Mouse (Mus musculus) hindbrain, embryonic 16.5 days (tissue): Measurements from ENCODE around the gene Tcte1. TPM values are rescaled to one million over a fixed set of nuclear protein-coding genes. Genes with fewer than 3 reads are reported as not detected.

Source experiments
- ATAC-seq: fragments of 200-750 bp; cut with Nextera tagmentation; 2 replicates; pipeline ENCODE4 v1.8.0; 2017; ENCODE audit warnings: moderate TSS enrichment, moderate library complexity
- H3K27ac ChIP-seq: fragments of 300-500 bp; sonication (generic); 2 replicates; pipeline ENCODE4 v1.5.1; 2014; ENCODE audit warnings: low read depth, mild to moderate bottlenecking, control low read depth, low read length, moderate library complexity
- H3K27me3 ChIP-seq: fragments of 300-500 bp; sonication (generic); replicated peaks from 2 replicates; pipeline ENCODE4 v1.6.1; 2014; ENCODE audit warnings: low read length; ENCODE audit not compliant: control insufficient read depth, insufficient read depth
- H3K36me3 ChIP-seq: fragments of 300-500 bp; sonication (generic); 2 replicates; pipeline ENCODE4 v1.6.1; 2014; ENCODE audit warnings: mild to moderate bottlenecking, low read length, moderate library complexity, mixed read lengths; ENCODE audit not compliant: control insufficient read depth, insufficient read depth
- H3K4me1 ChIP-seq: fragments of 300-500 bp; sonication (generic); 2 replicates; pipeline ENCODE4 v1.6.1; 2014; ENCODE audit warnings: low read depth, low read length; ENCODE audit not compliant: control insufficient read depth, insufficient read depth
- H3K4me2 ChIP-seq: fragments of 300-500 bp; sonication (generic); 2 replicates; pipeline ENCODE4 v1.6.1; 2014; ENCODE audit warnings: mild to moderate bottlenecking, low read length, control low read depth, moderate library complexity
- H3K4me3 ChIP-seq: fragments of 300-500 bp; sonication (generic); 2 replicates; pipeline ENCODE4 v1.5.1; 2014; ENCODE audit warnings: mild to moderate bottlenecking, low read length, control low read depth, moderate library complexity
- H3K9ac ChIP-seq: fragments of 300-500 bp; sonication (generic); 2 replicates; pipeline ENCODE4 v1.6.1; 2014; ENCODE audit warnings: low read depth, mild to moderate bottlenecking, control low read depth, low read length, moderate library complexity
- H3K9me3 ChIP-seq: fragments of 300-500 bp; sonication (generic); 2 replicates; pipeline ENCODE4 v1.6.1; 2014; ENCODE audit warnings: mild to moderate bottlenecking, low read length, moderate library complexity; ENCODE audit not compliant: control insufficient read depth
- WGBS: fragments of 180-500 bp; shearing (Covaris S2); extraction: QIAGEN DNeasy Blood & Tissue Kit; methylation state at CpG from one replicate; pipeline ENCODE4 v1.1.7; 2014; 5-methylcytosine and 5-hydroxymethylcytosine counted together
- polyA plus RNA-seq: library from polyadenylated mRNA; unstranded; fragments of >200 nt; fragmentation: Nextera tagmentation; extraction: Ambion mirVana; gene quantifications from 2 replicates; pipeline ENCODE4 v1.2.1, GENCODE M21; 2015

Tcte1 gene
- polyA plus RNA-seq, 1 experiment from 2014 or later, result 6.3 TPM

DNA sequence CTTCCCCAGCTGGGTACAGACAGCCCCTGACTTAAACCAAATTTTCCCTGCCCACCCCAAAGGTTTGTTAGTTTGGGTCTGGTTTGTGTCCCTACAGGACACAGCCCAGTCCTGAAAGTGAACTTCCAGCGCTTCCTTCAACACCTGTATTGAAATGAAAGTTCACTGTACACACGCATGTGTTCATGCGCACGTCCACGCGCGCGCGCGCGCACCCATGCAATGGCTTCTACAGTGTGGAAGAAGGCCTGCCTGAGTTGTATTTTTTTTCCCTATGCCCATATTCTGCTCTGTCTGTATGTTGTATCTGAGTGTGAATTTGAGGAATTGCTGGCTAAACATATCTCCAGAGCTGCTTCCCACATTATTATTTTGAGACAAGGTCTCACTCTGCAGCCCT lies 41.9 kb downstream of the Tcte1 start:
- Histone ChIP-seq H3K27ac (no peak overlapping the region), H3K4me1 (peaks cover 10% of the 10 kb centered on the region), H3K9me3 (no peaks in the 10 kb centered on the region), H3K4me3 (peak overlapping the region; percentile 66), H3K36me3 (peaks cover 34% of the 10 kb centered on the region), H3K9ac (peak overlapping the region; percentile 75), H3K27me3 (no peaks in the 10 kb centered on the region), H3K4me2 (peak overlapping the region; percentile 84)
- 93% methylated on average over 11 of the region's 11 CpGs for WGBS
- no peak for ATAC-seq

DNA sequence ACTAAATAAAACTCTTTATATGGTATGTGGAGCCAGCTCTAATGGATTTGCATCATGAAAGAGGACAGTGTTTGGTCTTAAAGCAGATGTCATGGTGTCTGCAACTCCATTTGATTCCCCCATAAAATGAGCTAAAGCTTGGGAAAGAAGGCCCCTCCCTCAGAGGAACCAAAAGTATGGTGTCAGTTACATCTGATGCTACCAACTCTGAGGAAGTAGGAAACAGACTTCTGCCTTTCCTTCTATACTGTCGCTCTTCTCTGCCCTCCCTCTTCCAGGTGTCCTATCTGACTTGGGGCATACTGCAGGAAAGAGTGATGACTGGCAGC lies 42.8 kb downstream of the Tcte1 start:
- H3K27ac ChIP-seq, result no peak overlapping the region
- no peaks in the 10 kb centered on the region for H3K9me3 ChIP-seq
- no peak overlapping the region for H3K4me3 ChIP-seq
- H3K9ac ChIP-seq, result no peak overlapping the region
- no peak overlapping the region for H3K4me2 ChIP-seq
- ATAC-seq, result no peak
- H3K4me1 ChIP-seq, result peaks cover 11% of the 10 kb centered on the region
- peaks cover 40% of the 10 kb centered on the region for H3K36me3 ChIP-seq
- WGBS, result 88% methylated on average over 1 of the region's 1 CpGs
- no peaks in the 10 kb centered on the region for H3K27me3 ChIP-seq

DNA sequence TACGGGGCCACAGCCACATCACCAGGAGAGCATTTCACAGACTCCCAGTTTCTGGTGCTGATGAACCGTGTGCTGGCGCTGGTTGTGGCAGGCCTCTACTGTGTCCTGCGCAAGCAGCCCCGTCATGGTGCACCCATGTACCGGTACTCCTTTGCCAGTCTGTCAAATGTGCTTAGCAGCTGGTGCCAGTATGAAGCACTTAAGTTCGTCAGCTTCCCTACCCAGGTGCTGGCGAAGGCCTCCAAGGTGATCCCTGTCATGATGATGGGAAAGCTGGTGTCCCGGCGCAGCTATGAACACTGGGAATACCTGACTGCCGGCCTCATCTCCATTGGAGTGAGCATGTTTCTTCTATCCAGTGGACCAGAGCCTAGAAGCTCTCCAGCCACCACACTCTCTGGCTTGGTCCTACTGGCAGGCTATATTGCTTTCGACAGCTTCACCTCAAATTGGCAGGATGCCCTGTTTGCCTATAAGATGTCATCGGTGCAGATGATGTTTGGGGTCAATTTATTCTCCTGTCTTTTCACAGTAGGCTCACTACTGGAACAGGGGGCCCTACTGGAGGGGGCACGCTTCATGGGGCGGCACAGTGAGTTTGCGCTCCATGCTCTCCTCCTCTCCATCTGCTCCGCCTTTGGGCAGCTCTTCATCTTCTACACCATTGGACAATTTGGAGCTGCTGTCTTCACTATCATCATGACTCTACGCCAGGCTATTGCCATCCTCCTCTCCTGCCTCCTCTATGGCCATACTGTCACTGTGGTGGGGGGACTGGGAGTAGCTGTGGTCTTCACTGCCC lies 43.3 kb downstream of the Tcte1 start:
- H3K9ac ChIP-seq, result no peak overlapping the region
- 0 out of 2 replicates have a peak, but pooled peaks have one; percentile 1 for ATAC-seq
- no peak overlapping the region for H3K4me2 ChIP-seq
- H3K4me3 ChIP-seq, result no peak overlapping the region
- H3K27ac ChIP-seq, result peak overlapping the region; percentile 16; the same call in 1 of the 2 replicates
- H3K4me1 ChIP-seq, result peaks cover 17% of the 10 kb centered on the region
- WGBS, result 59% methylated on average over 18 of the region's 18 CpGs
- no peaks in the 10 kb centered on the region for H3K9me3 ChIP-seq
- H3K36me3 ChIP-seq, result peaks cover 43% of the 10 kb centered on the region
- no peaks in the 10 kb centered on the region for H3K27me3 ChIP-seq

DNA sequence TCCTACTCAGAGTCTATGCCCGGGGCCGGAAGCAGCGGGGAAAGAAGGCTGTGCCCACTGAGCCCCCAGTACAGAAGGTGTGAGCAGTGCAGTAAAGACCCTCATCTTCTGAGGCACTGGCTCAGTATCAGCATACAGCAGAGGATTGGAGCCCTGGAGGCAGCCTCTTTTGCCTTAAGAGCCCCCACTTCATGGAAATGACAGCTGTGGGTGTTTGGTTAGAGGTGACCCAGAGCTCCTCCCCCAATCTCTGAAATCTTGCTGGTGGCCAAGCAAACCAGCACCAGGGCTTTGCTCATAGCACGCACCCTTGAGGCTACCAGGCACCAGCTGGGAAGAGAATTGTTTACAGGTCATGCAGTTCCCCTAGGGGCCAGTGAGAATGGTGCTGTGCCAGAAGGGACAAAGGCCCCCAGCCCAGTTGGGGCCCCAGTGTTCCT lies 43.9 kb downstream of the Tcte1 start:
- no peak overlapping the region for H3K9ac ChIP-seq
- ATAC-seq, result 0 out of 2 replicates have a peak, but pooled peaks have one; percentile 0
- 30% methylated on average over 4 of the region's 4 CpGs for WGBS

DNA sequence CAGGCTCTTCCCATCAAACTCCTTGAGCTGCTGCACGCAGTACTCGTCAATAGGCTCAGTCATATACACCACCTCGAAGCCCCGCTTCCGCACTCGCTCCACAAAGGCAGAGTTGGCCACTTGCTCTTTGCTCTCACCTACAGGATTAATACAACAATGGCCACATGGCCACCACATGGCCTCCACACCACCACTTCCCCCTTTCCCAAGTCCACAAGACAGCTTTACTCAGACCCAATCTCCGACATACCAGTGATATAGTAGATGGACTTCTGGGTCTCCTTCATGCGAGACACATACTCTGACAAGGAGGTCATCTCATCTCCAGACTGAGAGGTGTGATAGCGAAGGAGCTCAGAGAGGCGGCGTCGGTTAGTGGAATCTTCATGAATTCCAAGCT lies 45.8 kb downstream of the Tcte1 start:
- ATAC-seq, result no peak
- Histone ChIP-seq H3K4me3 (no peak overlapping the region), H3K9ac (no peak overlapping the region), H3K27me3 (no peaks in the 10 kb centered on the region), H3K9me3 (no peaks in the 10 kb centered on the region), H3K27ac (no peak overlapping the region), H3K4me2 (no peak overlapping the region), H3K4me1 (peaks cover 21% of the 10 kb centered on the region), H3K36me3 (peaks cover 43% of the 10 kb centered on the region)
- 89% methylated on average over 12 of the region's 12 CpGs for WGBS

More for the DNA sequence above, 43.9 kb downstream of the Tcte1 start:
- Histone ChIP-seq H3K4me1 (peaks cover 21% of the 10 kb centered on the region), H3K4me3 (no peak overlapping the region), H3K27ac (0 out of 2 replicates have a peak overlapping the region, but pooled peaks have one; percentile 16), H3K27me3 (no peaks in the 10 kb centered on the region), H3K9me3 (no peaks in the 10 kb centered on the region), H3K36me3 (peaks cover 43% of the 10 kb centered on the region), H3K4me2 (no peak overlapping the region)

DNA sequence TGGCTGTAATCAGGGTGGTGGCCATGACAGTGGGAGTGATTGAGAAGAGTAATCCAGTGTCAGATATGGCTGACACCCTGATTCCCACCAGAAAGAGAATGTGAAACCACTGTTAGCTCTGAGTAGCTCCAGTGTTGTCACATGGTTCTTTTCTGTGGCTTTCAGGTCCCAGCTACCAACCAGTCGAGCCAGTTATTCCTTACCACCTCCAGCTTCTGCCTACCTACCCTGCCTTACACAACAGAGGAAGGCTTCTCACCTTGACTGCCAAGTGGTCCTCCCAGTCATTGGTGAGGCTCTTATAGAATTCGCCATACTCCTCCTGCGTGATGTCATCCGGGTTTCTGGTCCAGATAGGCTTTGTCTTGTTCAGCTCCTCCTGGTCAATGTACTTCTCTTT lies 46.8 kb downstream of the Tcte1 start:
- Histone ChIP-seq H3K36me3 (peaks cover 43% of the 10 kb centered on the region), H3K4me1 (peaks cover 21% of the 10 kb centered on the region), H3K4me3 (no peak overlapping the region), H3K4me2 (no peak overlapping the region), H3K27me3 (no peaks in the 10 kb centered on the region), H3K9ac (no peak overlapping the region), H3K27ac (no peak overlapping the region), H3K9me3 (no peaks in the 10 kb centered on the region)
- no peak for ATAC-seq
- 93% methylated on average over 4 of the region's 4 CpGs for WGBS

DNA sequence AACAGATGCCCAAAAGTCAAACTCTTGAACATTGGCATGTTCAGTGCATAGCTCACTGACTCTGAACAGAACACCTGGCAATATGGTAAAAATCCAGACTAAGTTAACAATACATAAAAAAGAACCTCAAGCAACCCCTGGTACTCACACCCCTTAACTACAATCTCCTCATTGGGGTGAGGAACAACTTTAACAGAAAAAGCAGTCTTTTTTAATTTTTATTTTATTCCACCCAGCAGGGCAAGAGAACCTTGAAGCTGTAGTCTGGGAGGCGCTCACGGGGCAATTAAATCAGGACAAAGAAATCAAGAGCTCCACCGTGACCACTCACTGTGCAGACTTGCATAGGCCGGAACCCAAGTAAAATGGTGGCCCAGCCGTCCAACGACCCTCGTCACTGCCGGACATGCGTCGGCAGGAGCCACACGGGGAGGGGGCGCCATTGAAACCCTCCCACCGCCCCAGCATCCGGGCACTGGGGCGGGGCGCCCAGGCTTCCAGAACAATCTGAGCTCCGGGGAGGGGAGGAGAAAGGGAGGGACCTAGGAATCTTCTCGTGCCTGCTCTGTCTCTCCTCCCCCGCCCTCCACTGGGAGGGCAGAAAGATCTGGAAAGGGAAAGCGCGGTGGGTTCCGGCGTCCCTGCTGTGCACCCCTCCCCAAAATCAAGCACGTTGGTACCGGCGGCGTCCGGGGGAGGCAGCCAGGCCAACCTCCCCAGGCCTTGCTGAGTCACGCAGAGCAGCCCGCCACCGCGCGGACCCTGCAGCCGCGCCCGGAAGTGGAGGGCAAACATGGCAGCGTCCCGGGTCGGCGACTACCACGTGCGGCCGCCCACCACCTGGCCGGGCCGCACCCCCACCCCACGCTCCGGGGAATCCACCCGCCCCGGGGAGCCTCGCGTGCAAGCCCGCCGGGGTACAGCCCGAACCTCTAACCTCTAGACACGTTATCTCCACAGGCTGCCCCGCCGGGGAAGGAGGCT lies 49.2 kb downstream of the Tcte1 start:
- peak overlapping the region; percentile 98 for H3K27ac ChIP-seq
- peak; percentile 50 for ATAC-seq
- peaks cover 20% of the 10 kb centered on the region for H3K4me1 ChIP-seq
- H3K27me3 ChIP-seq, result no peaks in the 10 kb centered on the region
- peaks cover 32% of the 10 kb centered on the region for H3K36me3 ChIP-seq
- no peaks in the 10 kb centered on the region for H3K9me3 ChIP-seq
- H3K4me2 ChIP-seq, result peak overlapping the region; percentile 84
- peak overlapping the region; percentile 100 for H3K4me3 ChIP-seq
- under 1% methylated on average over 46 of the region's 57 CpGs for WGBS
- peak overlapping the region; percentile 99 for H3K9ac ChIP-seq

DNA sequence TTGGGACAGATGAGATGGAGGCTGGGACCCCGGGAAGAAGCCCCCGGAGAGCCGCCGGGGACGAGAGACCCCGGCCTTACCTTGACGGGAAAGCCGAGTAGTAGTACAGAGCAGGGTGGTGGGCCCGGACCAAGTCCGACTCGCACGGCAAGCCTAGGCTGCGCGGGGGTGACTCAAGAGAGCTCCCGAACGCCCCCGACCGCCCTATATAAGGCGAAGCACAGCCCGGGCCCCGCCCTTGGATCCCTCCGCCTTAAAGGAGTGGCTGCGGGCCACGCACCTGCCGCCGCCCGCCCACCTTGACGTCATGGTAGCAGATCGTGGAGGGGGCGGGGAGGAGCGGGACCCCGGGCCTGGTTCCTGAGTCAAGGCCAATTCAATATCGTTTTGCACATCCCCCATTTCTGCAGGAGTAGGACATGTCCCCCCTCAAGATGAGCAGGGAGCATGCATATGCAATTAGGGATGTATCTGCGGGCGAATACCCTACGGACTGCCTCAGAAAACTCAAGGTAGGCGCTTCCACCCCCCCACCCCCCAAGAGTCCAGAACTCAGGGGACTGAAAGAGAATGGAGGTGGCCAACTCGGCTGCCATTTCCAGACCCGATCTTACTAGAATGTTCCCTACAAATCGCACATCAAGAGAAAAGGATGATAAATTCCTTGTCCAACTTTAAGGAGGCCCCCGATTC lies 50.0 kb downstream of the Tcte1 start, which contains the start of gene Hsp90ab1:
Hsp90ab1 (minus strand) TSS at position 185 of the 693 bp plus-strand sequence.
- Histone ChIP-seq H3K27me3 (no peaks in the 10 kb centered on the region), H3K4me1 (peaks cover 20% of the 10 kb centered on the region), H3K36me3 (peaks cover 28% of the 10 kb centered on the region), H3K27ac (peak within 1 kb of the TSS; percentile 98), H3K4me2 (peak within 1 kb of the TSS; percentile 84), H3K4me3 (peak within 1 kb of the TSS; percentile 100), H3K9me3 (no peaks in the 10 kb centered on the region), H3K9ac (peak within 1 kb of the TSS; percentile 99)
- peak; percentile 82 for ATAC-seq
- under 1% methylated on average over 35 of the region's 41 CpGs for WGBS
